Mouse (Mus musculus): ENCODE measurements around the gene Olfr678.

DNA sequence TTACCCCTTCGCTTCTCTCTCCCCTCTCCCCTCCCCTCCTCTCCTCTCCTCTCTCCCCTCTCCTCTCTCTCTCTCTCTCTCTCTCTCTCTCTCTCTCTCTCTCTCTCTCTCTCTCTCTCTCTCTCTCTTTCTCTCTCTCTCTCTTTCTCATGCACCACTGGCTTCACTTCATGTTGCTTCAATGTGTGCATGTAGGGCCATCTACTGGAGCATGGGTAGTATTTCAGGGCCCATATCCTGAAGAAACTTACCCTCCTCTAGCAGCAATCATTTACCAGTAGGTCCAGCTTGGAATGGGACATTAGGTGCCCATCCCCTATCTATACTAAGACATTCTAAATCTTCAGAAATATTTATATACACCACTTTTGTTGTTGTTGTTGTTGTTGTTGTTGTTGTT lies 41.7 kb upstream of the Olfr678 start:
- TF ChIP-seq POLR2A (IDR thresholded peaks at IDR 0.05; ENCODE audit: control insufficient read depth, extremely low read depth, insufficient read depth, low read length, poor library complexity) (no peak), CTCF (IDR thresholded peaks at IDR 0.05; ENCODE audit: borderline replicate concordance, control insufficient read depth, extremely low read depth, insufficient read depth, low read length, poor library complexity) (no peak)

All from thymus, adult 2 months (tissue).